9 mouse cellular contexts compared by ENCODE assay signal in the genomic region with DNA sequence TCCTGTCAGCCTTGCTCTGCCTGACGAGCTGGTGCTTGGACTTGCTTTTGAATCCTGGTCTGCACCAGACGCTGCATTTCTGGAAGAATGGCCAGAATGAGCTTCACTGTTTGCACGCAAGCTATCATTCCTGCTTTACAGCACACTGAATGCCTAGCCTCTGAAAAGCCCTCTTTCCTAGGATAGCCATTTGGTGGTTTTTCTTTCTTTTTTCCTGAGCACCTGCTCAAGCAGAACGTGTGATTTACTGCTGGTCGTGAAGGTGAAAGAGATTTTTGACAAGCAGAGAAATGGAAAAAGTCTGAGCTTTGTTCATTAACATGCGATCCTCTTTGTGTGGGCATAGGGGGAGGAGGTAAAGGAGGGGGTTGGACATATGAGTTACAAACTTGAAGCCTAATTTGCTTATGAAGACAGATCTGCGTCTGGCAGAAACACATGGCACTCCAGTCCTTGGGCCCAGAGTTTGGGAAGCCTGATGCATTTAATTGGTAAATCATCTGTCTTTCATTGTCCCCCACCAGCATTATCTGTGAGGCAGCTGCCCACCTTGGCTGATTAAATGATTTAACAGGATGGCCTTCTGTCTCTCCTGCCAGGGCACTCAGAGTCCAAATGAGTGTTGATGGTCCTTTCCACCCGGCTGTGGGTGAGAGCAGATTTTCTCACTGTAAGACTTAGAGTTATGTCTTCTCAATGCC.
DNase-seq lines count a peak whose midpoint lies in the region; ATAC-seq lines count a peak whose summit lies in the region.
"Had no signal": no experiment of that assay in that cellular context is flagged by ENCODE, and none has a peak within 500 bp of the region (broad histone marks: within the 10 kb centered on the region; RNA-seq: fewer than 3 reads in every experiment).

No protein-coding gene starts in this region.

- WGBS in kidney, embryonic 14.5 days: 36% methylated on average over 8 of the region's 8 CpGs
- 7% methylated on average over 8 of the region's 8 CpGs for WGBS in forebrain, embryonic 16.5 days
- 14% methylated on average over 8 of the region's 8 CpGs for WGBS in neural tube, embryonic 14.5 days

- peak; percentile 68; the same call in 1 of the 2 replicates for ATAC-seq in kidney, embryonic 14.5 days (ENCODE audit: low FRiP score, low TSS enrichment)
- ATAC-seq in forebrain, embryonic 16.5 days: peak; percentile 87
- peak; percentile 81 for ATAC-seq in neural tube, embryonic 14.5 days (ENCODE audit: low read depth)

- H3K4me2 ChIP-seq in kidney, embryonic 14.5 days (replicated peaks; ENCODE audit: low read depth, low read length): no peak overlapping the region
- H3K4me2 ChIP-seq in forebrain, embryonic 16.5 days (ENCODE audit: low read length): no peak overlapping the region
- no peak overlapping the region for H3K4me2 ChIP-seq in neural tube, embryonic 14.5 days (ENCODE audit: low read depth, low read length)

- H3K27me3 ChIP-seq in kidney, embryonic 14.5 days (ENCODE audit: control insufficient read depth, insufficient read depth, low read length): no peaks in the 10 kb centered on the region
- no peaks in the 10 kb centered on the region for H3K27me3 ChIP-seq in forebrain, embryonic 16.5 days (replicated peaks; ENCODE audit: control insufficient read depth, insufficient read depth, low read length)
- no peaks in the 10 kb centered on the region for H3K27me3 ChIP-seq in neural tube, embryonic 14.5 days (ENCODE audit: control insufficient read depth, insufficient read depth, low read length)

- no peak for DNase-seq in kidney, postnatal 14 days
- DNase-seq in layer of hippocampus, postnatal 10 days (ENCODE audit: low spot score in 2 of 2): peak; percentile 37 to 53
- DNase-seq in heart, adult 8-10 months (ENCODE audit: low spot score): no peak
- DNase-seq in lung, postnatal 36 days: no peak
- no peak for DNase-seq in ovary, postnatal 14 days (ENCODE audit: low spot score)
- DNase-seq: cerebellum, adult 11-12 months had no signal

- no peaks in the 10 kb centered on the region for H3K4me1 ChIP-seq in kidney, embryonic 14.5 days (ENCODE audit: control insufficient read depth, insufficient read depth, low read length)
- peaks cover 10% of the 10 kb centered on the region for H3K4me1 ChIP-seq in forebrain, embryonic 16.5 days (replicated peaks; ENCODE audit: control insufficient read depth, insufficient read depth, low read length)
- H3K4me1 ChIP-seq in neural tube, embryonic 14.5 days (ENCODE audit: control insufficient read depth, insufficient read depth, low read length): peaks cover 4% of the 10 kb centered on the region; the same call in 1 of the 2 replicates

- H3K27ac ChIP-seq in kidney, embryonic 14.5 days (ENCODE audit: low read depth, low read length): no peak overlapping the region
- peak overlapping the region; percentile 89 for H3K27ac ChIP-seq in forebrain, embryonic 16.5 days (ENCODE audit: low read length)
- H3K27ac ChIP-seq in neural tube, embryonic 14.5 days (ENCODE audit: low read depth, low read length): no peak overlapping the region

- H3K4me3 ChIP-seq in kidney, embryonic 14.5 days (ENCODE audit: low read length): no peak overlapping the region
- no peak overlapping the region for H3K4me3 ChIP-seq in forebrain, embryonic 16.5 days (replicated peaks; ENCODE audit: low read length)
- no peak overlapping the region for H3K4me3 ChIP-seq in neural tube, embryonic 14.5 days (ENCODE audit: low read depth, low read length)

- H3K9ac ChIP-seq in kidney, embryonic 14.5 days (ENCODE audit: low read depth, low read length): no peak overlapping the region
- 0 out of 2 replicates have a peak overlapping the region, but pooled peaks have one; percentile 0 for H3K9ac ChIP-seq in forebrain, embryonic 16.5 days (replicated peaks; ENCODE audit: low read depth, low read length)
- H3K9ac ChIP-seq in neural tube, embryonic 14.5 days (replicated peaks; ENCODE audit: low read depth, low read length): no peak overlapping the region

- H3K36me3 ChIP-seq in kidney, embryonic 14.5 days (ENCODE audit: control insufficient read depth, insufficient read depth, low read length): no peaks in the 10 kb centered on the region
- H3K36me3 ChIP-seq in forebrain, embryonic 16.5 days (ENCODE audit: control insufficient read depth, insufficient read depth): no peaks in the 10 kb centered on the region
- no peaks in the 10 kb centered on the region for H3K36me3 ChIP-seq in neural tube, embryonic 14.5 days (ENCODE audit: control insufficient read depth, insufficient read depth, low read length)

- no peaks in the 10 kb centered on the region for H3K9me3 ChIP-seq in kidney, embryonic 14.5 days (ENCODE audit: control insufficient read depth, low read length)
- H3K9me3 ChIP-seq in forebrain, embryonic 16.5 days (ENCODE audit: control insufficient read depth, low read length): no peaks in the 10 kb centered on the region
- no peaks in the 10 kb centered on the region for H3K9me3 ChIP-seq in neural tube, embryonic 14.5 days (ENCODE audit: control insufficient read depth, low read length)

Comparison
In these comparisons a context has a peak if more than half of its experiments do, and no peak if none do; other contexts are left out.
1. DNase-seq: peak in layer of hippocampus, postnatal 10 days (2 of 2); none in kidney, postnatal 14 days (single experiment), heart, adult 8-10 months (single experiment), lung, postnatal 36 days (single experiment) and ovary, postnatal 14 days (single experiment).
2. Peak in every context shown above with its lines, with median percentiles within 50 percentile points of each other: ATAC-seq.